Mouse (Mus musculus) adrenal gland, postnatal 10 days (tissue): ENCODE data around the gene Ube2i. TPM values are rescaled to one million over a fixed set of nuclear protein-coding genes. Genes with fewer than 3 reads are reported as not detected.
A peak's percentile ranks its signal among the peaks of the same experiment; 100 is the strongest.

Experiments
- DNase-seq: peaks from one replicate; pipeline ENCODE4 v3.0.0; 2021; ENCODE audit warnings: mixed read lengths
- long read RNA-seq, 2 experiments: library from polyadenylated mRNA; stranded (forward); transcript quantifications; one replicate each; pipeline ENCODE4 v2.0.0; 2021
- total RNA-seq, 2 experiments: library from RNA; stranded (reverse); gene quantifications; 2 replicates each; pipeline ENCODE4 v1.2.3; 2021

The Ube2i gene
- total RNA-seq: 100 to 1,000 TPM; 221 to 242 TPM
- long read RNA-seq, experiment 1, transcript Ube2i-214 (3 exons, 1,144 nt): minor isoform, 7 of 323 reads
- long read RNA-seq, experiment 1, transcript Ube2i-213 (7 exons, 824 nt): major isoform, 221 of 323 reads
- long read RNA-seq, experiment 1, transcript Ube2i-211 (7 exons, 890 nt): minor isoform, 19 of 323 reads
- long read RNA-seq, experiment 1, transcript Ube2i-201 (7 exons, 1,138 nt): minor isoform, 5 of 323 reads
- long read RNA-seq, experiment 1, partial matches to known transcripts: 36 of 323 reads
- long read RNA-seq, experiment 1, other reads (novel, unspliced or antisense): 30 of 323 reads
- long read RNA-seq, experiment 2, transcript Ube2i-211 (7 exons, 890 nt): minor isoform, 9 of 166 reads
- long read RNA-seq, experiment 2, transcript Ube2i-213 (7 exons, 824 nt): major isoform, 126 of 166 reads
- long read RNA-seq, experiment 2, partial matches to known transcripts: 3 of 166 reads
- long read RNA-seq, experiment 2, other reads (novel, unspliced or antisense): 22 of 166 reads

- no peak for DNase-seq
Observed at GRCm38 (mm10) chr17:25274571-25275346, at the start of gene Ube2i. Ube2i (minus strand) TSS chr17:25274622.

- no peak for DNase-seq
Observed at GRCm38 (mm10) chr17:25322930-25323329, 48.5 kb upstream of the Ube2i start.

GRCm38 (mm10) chr17:25320819-25321218, 46.4 kb upstream of the Ube2i start:
- no peak for DNase-seq

- DNase-seq: no peak
Observed at GRCm38 (mm10) chr17:25318354-25318753, 43.9 kb upstream of the Ube2i start, which contains the start of gene Prss29. Prss29 (plus strand) TSS chr17:25318654.

GRCm38 (mm10) chr17:25308346-25308745, 33.9 kb upstream of the Ube2i start, which contains the start of gene Prss28:
Prss28 (plus strand) TSS chr17:25308646.
- DNase-seq: no peak

- no peak for DNase-seq
Observed at GRCm38 (mm10) chr17:25298094-25298493, 23.7 kb upstream of the Ube2i start, which contains the start of gene Prss34. Prss34 (plus strand) TSS chr17:25298394.

- DNase-seq: no peak
Observed at GRCm38 (mm10) chr17:25294111-25294510, 19.7 kb upstream of the Ube2i start.

- no peak for DNase-seq
Observed at GRCm38 (mm10) chr17:25293495-25293894, 19.1 kb upstream of the Ube2i start.

- DNase-seq: no peak
Observed at GRCm38 (mm10) chr17:25290411-25290810, 16.0 kb upstream of the Ube2i start.

GRCm38 (mm10) chr17:25288842-25289241, 14.4 kb upstream of the Ube2i start:
- peak; percentile 67 for DNase-seq

GRCm38 (mm10) chr17:25285033-25285432, 10.6 kb upstream of the Ube2i start:
- peak; percentile 83 for DNase-seq

GRCm38 (mm10) chr17:25282133-25282532, 7.7 kb upstream of the Ube2i start:
- DNase-seq: peak; percentile 63

- DNase-seq: no peak
Observed at GRCm38 (mm10) chr17:25275833-25276232, 1.4 kb upstream of the Ube2i start.

- peak; percentile 95 for DNase-seq
Observed at GRCm38 (mm10) chr17:25273706-25274501, 518 bp downstream of the Ube2i start.

- peak; percentile 89 for DNase-seq
Observed at GRCm38 (mm10) chr17:25272951-25273705, 1.3 kb downstream of the Ube2i start.

- no peak for DNase-seq
Observed at GRCm38 (mm10) chr17:25272326-25272725, 2.1 kb downstream of the Ube2i start.

- DNase-seq: no peak
Observed at GRCm38 (mm10) chr17:25270795-25271335, 3.6 kb downstream of the Ube2i start.

GRCm38 (mm10) chr17:25264453-25264852, 10.0 kb downstream of the Ube2i start:
- DNase-seq: peak; percentile 79

GRCm38 (mm10) chr17:25257804-25258261, 16.6 kb downstream of the Ube2i start:
- DNase-seq: no peak

- peak; percentile 47 for DNase-seq
Observed at GRCm38 (mm10) chr17:25256140-25256754, 18.2 kb downstream of the Ube2i start, which contains the start of gene Baiap3. Baiap3 (minus strand) TSS chr17:25256364.
